Mouse (Mus musculus): Measurements from ENCODE around the gene Etaa1. TPM values are rescaled to one million over a fixed set of nuclear protein-coding genes. Genes with fewer than 3 reads are reported as not detected.
"Not testable (repeated sequence)": the region's sequence is repeated elsewhere in the genome, so short reads cannot be mapped to it uniquely, and the experiment has no call there.

The Etaa1 gene
- polyA plus RNA-seq, 1 experiment: 7.5 TPM

- TF ChIP-seq CTCF (IDR thresholded peaks at IDR 0.05; ENCODE audit: borderline replicate concordance, extremely low read depth, insufficient read depth, insufficient read length): no peak
- TF ChIP-seq POLR2A (IDR thresholded peaks at IDR 0.05; ENCODE audit: borderline replicate concordance, extremely low read depth, insufficient read depth, insufficient read length, poor library complexity, severe bottlenecking): no peak
- no peak for DNase-seq (ENCODE audit: low read depth)
Observed at GRCm38 (mm10) chr11:17916486-17916885, 37.2 kb downstream of the Etaa1 start.

GRCm38 (mm10) chr11:17900996-17901395, 52.7 kb downstream of the Etaa1 start:
- not testable (repeated sequence) for DNase-seq (ENCODE audit: low read depth)
